Mouse (Mus musculus) cerebellum, adult 11-12 months (tissue): Measurements from ENCODE around the gene Ssbp1.
A peak's percentile ranks its signal among the peaks of the same experiment; 100 is the strongest.

Experiments used
- DNase-seq: peaks from one replicate; pipeline ENCODE4 v3.0.0; 2022

Ssbp1 gene

DNA sequence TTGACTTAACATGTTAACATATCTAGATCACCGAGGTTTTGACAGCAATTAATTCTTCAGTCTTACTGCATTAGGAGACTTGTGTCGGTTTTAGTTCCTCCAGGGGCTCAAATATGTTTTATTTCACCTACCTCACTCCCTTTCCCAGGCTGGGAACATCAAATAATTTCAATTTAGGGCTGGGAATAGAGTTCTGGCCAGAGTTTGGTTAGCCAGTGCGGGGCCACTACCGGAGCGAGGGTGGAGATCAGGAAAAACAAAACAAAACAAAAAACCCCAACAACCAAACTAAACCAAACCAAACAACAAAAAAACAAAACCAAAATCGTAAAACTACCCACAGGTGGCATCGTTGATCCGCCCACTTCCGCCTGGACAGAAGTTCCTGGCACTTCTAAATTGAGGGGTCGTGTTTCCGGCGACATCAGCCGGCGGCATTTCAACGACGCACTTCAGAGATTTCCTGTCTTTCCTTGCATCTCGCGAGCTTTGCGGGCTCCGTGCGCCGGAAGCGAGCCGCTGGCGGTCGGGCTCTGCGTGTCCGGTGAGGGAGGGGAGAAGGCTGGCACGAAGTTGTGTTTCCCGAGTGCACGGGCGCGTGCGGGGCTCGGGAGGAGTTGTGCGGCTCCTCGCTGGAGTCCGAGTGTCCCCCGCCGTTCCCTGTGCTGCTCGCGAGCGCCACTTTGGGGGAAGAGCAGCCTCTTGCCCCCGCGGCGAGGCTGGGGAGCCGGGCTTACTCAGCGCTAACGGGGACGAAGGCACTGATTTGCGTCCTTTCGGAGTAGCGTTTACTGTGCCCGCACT lies at the start of gene Ssbp1:
Gene Ssbp1, plus strand, starts transcription at position 437 of the 804 bp plus-strand sequence.
- DNase-seq, result peak; percentile 90

DNA sequence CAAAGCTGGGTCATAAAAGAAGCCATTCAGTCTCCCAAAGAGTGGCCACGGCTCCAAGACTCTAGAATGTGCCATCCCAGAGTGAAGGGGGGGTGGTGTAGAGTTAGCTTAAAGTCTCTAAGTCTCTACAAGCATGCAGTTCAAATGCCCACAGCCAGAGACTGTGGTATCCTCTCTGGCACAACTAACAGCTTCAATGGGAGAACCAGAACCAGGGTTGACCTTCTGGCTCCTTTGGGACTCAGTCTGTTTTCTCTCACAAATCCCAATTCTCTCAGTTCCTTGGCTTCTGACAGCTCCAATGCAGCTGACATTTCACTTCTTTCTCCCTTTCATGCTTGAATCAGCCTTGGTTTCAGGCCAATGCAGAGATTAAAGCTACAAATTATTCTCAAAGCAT lies 48.1 kb upstream of the Ssbp1 start:
- DNase-seq, result peak; percentile 30

DNA sequence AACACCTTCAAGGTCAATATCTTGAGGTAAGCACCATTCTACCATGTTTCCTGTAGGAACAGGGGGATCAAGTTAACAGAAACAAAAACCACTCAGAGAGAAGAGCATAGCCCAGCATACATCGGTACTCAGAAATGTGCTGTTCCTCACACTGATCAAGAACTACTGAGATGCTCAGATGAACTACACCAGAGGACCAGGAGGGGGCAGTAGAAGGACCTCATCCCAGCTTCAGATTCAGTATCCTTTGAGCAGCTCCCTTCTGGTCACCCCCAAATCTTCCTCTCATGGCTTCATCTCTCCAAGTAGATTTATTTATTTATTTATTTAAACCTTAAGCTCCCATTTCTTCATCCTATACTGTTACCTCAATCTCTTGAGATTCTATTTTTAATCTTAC lies 47.4 kb upstream of the Ssbp1 start:
- DNase-seq, result peak; percentile 67

- peak; percentile 42 for DNase-seq
Observed at GRCm38 (mm10) chr6:40427441-40427840, 43.7 kb upstream of the Ssbp1 start.

DNA sequence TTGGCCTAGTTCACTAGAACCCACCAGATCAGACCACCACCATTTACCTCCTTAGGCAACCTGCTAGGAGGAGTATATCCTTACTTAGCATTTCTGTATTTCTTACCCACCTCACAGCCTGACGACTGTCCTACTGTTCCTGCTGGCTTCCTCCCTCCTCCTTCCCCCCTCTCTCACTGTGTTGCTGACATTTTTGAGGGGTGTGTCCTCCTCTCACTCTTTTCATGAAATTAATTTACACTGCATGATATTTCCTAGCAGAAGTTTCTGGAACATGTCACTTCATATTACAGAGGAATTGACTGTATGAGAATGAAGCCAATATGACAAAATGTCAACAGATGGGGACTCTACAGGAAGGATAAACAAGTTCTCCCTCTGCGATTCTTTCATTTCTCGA lies 42.5 kb upstream of the Ssbp1 start:
- peak; percentile 59 for DNase-seq

GRCm38 (mm10) chr6:40429521-40429931 lies 41.6 kb upstream of the Ssbp1 start:
- peak; percentile 84 for DNase-seq

GRCm38 (mm10) chr6:40430251-40430650 lies 40.9 kb upstream of the Ssbp1 start:
- peak; percentile 27 for DNase-seq

- DNase-seq, result peak; percentile 74
Observed at GRCm38 (mm10) chr6:40430878-40431277, 40.3 kb upstream of the Ssbp1 start.

GRCm38 (mm10) chr6:40431356-40431755 lies 39.8 kb upstream of the Ssbp1 start:
- peak; percentile 91 for DNase-seq

DNA sequence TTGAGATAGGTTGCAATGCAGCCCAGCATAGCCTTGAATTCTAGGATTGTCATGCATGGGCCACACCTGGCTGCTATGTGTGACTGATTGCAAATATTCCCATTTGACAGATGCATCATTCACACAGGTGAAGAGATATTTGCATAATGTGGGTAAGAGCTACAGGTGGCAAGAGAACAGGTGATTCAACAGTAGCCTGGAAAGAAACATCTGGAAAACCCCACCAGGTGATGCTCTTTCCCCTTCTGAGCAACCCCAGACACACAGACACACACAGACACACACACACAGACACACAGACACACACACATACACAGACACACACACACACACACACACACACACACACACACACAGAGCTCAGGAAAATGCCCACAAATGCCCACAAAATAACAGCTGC lies 39.3 kb upstream of the Ssbp1 start:
- DNase-seq, result no peak

DNA sequence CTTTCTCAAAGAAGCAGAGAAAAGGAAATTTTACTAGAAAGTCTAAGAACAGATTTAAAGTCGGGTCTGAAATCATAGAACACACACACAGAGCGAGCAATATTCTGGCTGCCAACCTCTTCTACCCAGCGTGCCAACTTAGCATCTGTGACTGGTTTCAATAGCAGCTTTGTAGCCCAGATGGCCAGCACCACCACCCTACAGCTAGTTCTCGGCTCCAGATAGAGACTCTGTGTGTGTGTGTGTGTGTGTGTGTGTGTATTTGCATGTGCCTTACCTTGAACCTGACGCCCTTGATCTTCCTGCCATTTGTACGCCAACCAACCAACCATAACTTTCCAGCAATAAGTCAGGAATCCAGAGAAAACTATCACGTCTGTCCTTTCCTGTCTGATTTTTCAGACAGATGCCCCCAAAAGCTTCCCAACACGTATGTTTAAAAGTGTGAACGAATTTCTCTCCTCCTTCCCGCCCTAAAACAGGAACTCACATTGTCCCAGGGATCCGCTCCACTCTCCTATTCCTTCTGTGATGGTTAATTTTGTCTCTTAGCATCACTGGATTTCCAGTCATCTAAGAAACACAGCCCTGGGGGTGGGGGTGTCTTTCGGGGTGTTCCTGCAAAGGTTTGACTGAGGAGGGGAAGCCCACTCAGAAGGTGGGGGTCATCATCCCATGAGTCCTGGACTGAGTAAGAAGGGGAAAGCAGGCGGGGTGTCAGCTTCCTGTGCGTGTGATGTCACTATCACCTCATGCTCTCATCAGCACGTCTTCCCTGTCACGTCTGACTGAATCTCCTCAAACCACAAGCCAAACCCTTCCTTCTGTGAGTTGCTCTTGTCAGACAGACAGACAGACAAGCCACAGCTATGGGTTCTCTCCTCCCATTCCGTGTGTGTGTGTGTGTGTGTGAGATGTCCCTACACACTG lies 38.5 kb upstream of the Ssbp1 start:
- DNase-seq, result peak; percentile 91

DNA sequence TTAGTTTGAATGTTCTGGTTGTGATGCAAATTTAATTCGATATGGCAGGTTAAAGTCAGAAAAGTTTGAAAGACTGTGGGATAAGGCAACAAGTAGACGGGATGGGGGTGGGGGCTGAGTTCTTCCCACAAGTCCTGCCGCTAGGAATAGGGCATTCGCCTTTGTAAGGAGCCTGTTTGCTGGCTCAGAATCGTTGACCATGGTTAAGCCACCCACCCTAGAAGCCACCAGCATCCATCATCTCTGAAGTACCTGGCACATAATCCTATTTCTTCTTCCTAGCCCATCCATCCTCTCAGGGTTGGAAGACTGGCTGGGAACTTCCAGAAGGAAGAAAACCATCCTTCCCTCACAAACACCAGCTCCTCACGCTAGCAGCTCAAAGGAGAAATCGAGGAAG lies 36.5 kb upstream of the Ssbp1 start:
- DNase-seq, result peak; percentile 51

- peak; percentile 80 for DNase-seq
Observed at GRCm38 (mm10) chr6:40435151-40436046, 35.8 kb upstream of the Ssbp1 start.

GRCm38 (mm10) chr6:40436047-40436483 lies 35.1 kb upstream of the Ssbp1 start, which contains the start of gene E330009J07Rik:
Gene E330009J07Rik, minus strand, starts transcription at chr6:40436135.
- DNase-seq, result peak; percentile 95

DNA sequence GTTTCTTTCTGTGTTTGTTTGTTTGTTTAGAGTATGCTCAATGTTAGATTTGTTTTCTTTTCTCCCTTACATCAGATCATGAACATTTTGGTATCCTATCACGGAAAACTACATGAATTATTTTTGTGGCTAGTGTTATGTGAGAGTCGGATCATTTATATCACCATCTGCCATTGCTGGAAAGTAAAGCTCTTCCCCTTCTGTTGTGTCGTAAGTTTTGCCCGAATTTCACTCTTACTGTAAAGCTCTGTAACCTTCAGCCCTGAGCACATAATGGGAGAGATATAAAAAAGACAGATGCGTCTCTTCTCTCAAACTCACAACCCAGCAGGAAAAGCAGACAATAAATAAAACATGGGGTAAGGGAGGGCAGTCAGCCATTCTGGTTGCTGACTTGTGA lies 32.2 kb upstream of the Ssbp1 start, which contains the start of gene Wee2:
Gene Wee2, plus strand, starts transcription at position 153 of the 400 bp plus-strand sequence.
- no peak for DNase-seq

GRCm38 (mm10) chr6:40439731-40440130 lies 31.4 kb upstream of the Ssbp1 start:
- DNase-seq, result no peak

GRCm38 (mm10) chr6:40441276-40441675 lies 29.9 kb upstream of the Ssbp1 start:
- DNase-seq, result no peak

DNA sequence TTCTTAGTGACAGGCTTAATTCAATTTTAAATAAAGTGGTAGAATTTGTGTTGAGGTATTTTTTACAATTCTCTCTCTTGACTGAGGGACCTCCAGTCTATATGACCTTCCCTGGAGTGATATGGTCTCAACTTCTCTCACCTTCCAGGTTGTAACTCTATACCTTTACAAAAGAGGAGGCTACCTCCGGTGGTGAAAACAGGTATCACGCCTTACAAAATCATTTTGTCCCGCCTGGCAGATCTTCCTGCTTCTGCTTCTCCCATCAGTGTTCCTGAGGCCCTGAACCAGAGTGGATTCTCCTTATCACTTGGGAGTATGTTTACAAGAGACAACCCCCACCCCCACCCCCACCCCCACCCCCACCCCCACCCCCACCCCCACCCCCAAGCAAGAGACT lies 29.4 kb upstream of the Ssbp1 start:
- no peak for DNase-seq

DNA sequence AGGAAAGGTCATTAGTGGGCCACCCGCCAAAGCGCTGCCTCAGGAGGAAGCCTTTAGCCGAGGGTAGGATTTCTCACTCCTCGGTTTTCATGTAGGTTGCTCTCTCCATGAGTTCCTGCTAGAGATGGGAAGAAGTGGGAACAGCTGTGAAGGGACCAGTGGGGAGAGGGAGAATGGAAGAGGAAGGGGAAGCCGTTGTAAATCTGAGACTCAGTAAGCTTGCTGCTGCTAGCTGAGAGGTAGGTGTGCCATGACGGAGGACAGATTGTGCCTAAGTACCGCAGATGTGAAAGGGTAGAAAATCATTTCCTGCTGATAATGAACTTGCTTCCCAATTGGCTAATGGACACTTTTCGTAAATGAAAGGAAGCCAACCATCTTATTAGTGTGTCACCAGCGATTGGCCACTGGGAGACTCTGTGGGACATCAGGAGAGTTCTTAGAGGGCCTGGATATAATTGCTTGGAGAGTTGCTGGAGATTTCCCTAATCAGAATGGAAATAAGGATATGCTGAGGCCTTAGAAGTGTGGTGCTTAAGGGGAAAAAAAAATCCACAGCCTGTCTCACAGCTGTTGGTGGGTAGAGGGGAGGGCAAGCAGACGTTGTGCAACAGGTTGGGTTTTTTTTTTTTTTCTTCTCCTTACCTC lies 27.7 kb upstream of the Ssbp1 start:
- no peak for DNase-seq

DNA sequence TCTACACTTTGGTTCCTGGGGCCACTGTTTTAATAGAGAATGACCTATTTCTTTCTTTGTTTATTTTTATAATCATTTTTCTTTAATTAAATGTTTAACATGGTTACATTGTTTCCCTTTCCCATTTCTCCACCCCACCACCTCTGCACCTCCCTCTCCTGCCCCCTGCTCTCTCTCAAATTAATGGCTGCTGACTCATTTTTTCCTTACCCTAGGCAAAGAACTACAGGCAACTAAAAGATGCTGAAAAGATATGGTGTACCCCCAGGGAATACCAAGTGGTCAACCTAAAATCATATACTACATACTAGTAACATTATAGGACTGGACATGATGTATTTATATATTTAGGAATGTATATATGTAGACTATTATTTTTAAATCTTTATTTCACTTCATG lies 22.5 kb upstream of the Ssbp1 start:
- DNase-seq, result no peak

DNA sequence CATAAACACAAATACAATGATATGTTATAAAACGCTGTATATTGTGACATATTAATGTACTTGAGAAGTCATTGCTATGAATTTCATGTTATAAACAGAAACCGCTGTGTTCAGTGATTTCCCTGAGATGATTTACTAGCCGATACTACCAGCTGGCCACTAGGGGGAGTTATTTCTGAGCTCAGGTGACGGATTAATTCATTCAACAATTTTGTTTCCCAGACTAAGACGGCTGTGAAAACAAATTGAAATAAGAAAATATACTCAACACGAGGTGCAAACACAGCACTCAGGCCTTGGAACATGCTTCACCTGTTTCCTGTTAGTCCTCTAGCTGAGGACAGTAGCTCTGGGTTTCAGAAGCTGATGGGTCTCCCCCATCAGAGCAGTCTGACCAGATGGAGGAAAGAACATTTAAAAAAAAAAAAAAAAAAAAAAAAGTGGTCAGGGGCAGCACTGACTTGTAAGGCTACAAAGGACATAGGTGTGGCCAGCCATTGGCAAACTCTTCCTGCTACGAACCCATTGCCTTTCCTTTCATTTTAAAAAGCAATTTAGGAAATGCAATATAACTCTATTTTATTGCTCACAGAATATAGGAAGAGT lies 16.6 kb upstream of the Ssbp1 start:
- no peak for DNase-seq

DNA sequence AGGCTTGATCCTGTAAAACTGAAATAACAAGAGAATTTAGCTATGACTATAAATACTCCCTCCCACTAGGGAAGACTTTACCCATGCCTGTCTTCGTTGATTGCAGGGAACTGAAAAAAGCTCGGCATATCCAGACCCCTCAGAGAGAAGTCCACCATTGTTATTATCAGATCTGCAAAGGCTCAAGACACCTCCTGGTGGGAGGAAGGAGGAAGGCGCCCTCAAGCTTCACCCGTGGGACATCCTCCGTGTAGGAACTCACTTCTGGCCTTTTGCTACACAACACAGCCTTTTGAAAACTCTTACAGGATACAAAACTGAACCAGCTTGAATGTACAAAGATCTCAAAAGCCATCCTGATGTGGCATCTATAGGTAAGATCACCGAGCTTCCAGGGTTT lies 5.4 kb upstream of the Ssbp1 start:
- no peak for DNase-seq
